Mouse (Mus musculus) CH12.LX (cell line): ENCODE data around the gene Cul4b.

ENCODE experiments used
- CTCF ChIP-seq, 2 experiments: IDR thresholded peaks in 1 of 2; conservative IDR thresholded peaks in 1 of 2; 2 replicates each; pipeline ENCODE4 v1.5.1; 2011 to 2012; ENCODE audit warnings: low read depth in 2 of 2, low read length in 2 of 2, improper control_type of control experiment in 1 of 2, inconsistent platforms in 1 of 2, mild to moderate bottlenecking in 1 of 2, moderate library complexity in 1 of 2
- HCFC1 ChIP-seq: IDR thresholded peaks from 2 replicates; pipeline ENCODE4 v1.6.1; 2012; ENCODE audit warnings: low read depth, mild to moderate bottlenecking, inconsistent platforms, low read length, improper control_type of control experiment
- POLR2AphosphoS2 ChIP-seq: IDR thresholded peaks from 2 replicates; pipeline ENCODE4 v1.6.1; 2011; ENCODE audit warnings: low read depth, low read length, improper control_type of control experiment
- RAD21 ChIP-seq: IDR thresholded peaks from 2 replicates; pipeline ENCODE4 v1.6.1; 2011; ENCODE audit warnings: low read depth, mild to moderate bottlenecking, low read length, improper control_type of control experiment, moderate library complexity
- SMC3 ChIP-seq: IDR thresholded peaks from 2 replicates; pipeline ENCODE4 v1.6.1; 2011; ENCODE audit warnings: low read depth, low read length, improper control_type of control experiment
- UBTF ChIP-seq: IDR thresholded peaks from 2 replicates; pipeline ENCODE4 v1.6.1; 2012; ENCODE audit warnings: low read depth, mild to moderate bottlenecking, inconsistent platforms, low read length, improper control_type of control experiment, moderate library complexity
- USF2 ChIP-seq: conservative IDR thresholded peaks from 2 replicates; pipeline ENCODE4 v1.6.1; 2011; ENCODE audit warnings: low read depth, low read length, improper control_type of control experiment

DNA sequence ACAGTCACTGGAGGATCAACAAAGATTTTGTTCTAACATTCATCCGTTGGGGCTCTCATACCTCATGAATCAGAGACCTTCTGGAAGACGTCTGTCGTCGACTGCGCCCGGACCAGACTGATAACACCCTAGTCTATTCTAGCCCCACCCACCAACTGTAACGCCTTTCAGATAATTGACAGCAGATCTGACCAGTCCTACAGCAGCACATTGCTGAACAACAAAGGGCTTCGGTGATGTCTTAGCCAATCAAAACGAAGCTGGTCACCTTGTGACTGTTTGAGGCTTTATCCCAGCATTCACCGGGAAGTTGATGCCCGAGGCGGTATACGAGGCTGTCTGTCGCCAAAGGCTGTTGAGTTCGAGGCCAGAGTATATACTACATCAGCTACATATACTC, at the start of gene Cul4b:
- no peak for TF ChIP-seq CTCF (conservative IDR thresholded peaks at IDR 0.05 in 1 of 2, IDR thresholded peaks at IDR 0.05 in 1 of 2; ENCODE audit: low read depth in 2 of 2, low read length in 2 of 2)
- TF ChIP-seq HCFC1 = no peak
- TF ChIP-seq SMC3 = no peak
- no peak for TF ChIP-seq USF2
- no peak for TF ChIP-seq RAD21
- no peak for TF ChIP-seq POLR2AphosphoS2
- no peak for TF ChIP-seq UBTF
